Mouse (Mus musculus) left cerebral cortex, postnatal 25 days (tissue): ENCODE results near the gene Arhgef19. TPM values are rescaled to one million over a fixed set of nuclear protein-coding genes. Genes with fewer than 3 reads are reported as not detected.

Source experiments
- DNase-seq, 2 experiments: peaks; one replicate each; pipeline ENCODE4 v3.0.0; 2022; ENCODE audit warnings: low spot score in 2 of 2, mixed read lengths in 1 of 2
- intact Hi-C: fragments of 180-260 bp; cut with DNase I; formaldehyde crosslinking; loops from one replicate; pipeline ENCODE4 v1.15.1; 2025
- total RNA-seq, 2 experiments: library from RNA; stranded (reverse); gene quantifications; 2 replicates each; pipeline ENCODE4 v1.2.3; 2021

Gene Arhgef19
- total RNA-seq, 2 experiments from 2014 or later, result 15.1 to 16.3 TPM

- intact Hi-C loops, result no loop called here
- no peak for DNase-seq
Measured at GRCm38 (mm10) chr4:141259413-141259812, 20.1 kb downstream of the Arhgef19 start.

GRCm38 (mm10) chr4:141260007-141260723 is 20.9 kb downstream of the Arhgef19 start:
- intact Hi-C loops, result no loop called here
- DNase-seq, result no peak

GRCm38 (mm10) chr4:141262906-141263637 is 23.8 kb downstream of the Arhgef19 start:
- intact Hi-C loops, result no loop called here
- no peak for DNase-seq

- intact Hi-C loops, result loop anchor here (5.0 kb wide), 1 partner anchor 54 kb away; the partner anchor contains the start of gene Rsg1
Measured at GRCm38 (mm10) chr4:141265979-141266637, 26.8 kb downstream of the Arhgef19 start.

GRCm38 (mm10) chr4:141267250-141267649 is 28.0 kb downstream of the Arhgef19 start:
- intact Hi-C loops, result loop anchor here (5.0 kb wide), 1 partner anchor 55 kb away; the partner anchor contains the start of gene Rsg1
- DNase-seq, result no peak

More at GRCm38 (mm10) chr4:141265979-141266637, 26.8 kb downstream of the Arhgef19 start:
- no peak for DNase-seq

- intact Hi-C loops, result loop anchor here (5.0 kb wide), 1 partner anchor 56 kb away; the partner anchor contains the start of gene Rsg1
- DNase-seq, result peak; percentile 51 to 89
Measured at GRCm38 (mm10) chr4:141267837-141268236, 28.5 kb downstream of the Arhgef19 start.

- intact Hi-C loops, result loop anchor here (5.0 kb wide), 1 partner anchor 56 kb away; the partner anchor contains the start of gene Rsg1
Measured at GRCm38 (mm10) chr4:141268350-141268749, 29.1 kb downstream of the Arhgef19 start.

GRCm38 (mm10) chr4:141269080-141269479 is 29.8 kb downstream of the Arhgef19 start:
- no peak for DNase-seq
- intact Hi-C loops, result loop anchor here (5.0 kb wide), 1 partner anchor 57 kb away; the partner anchor contains the start of gene Rsg1

More at GRCm38 (mm10) chr4:141268350-141268749, 29.1 kb downstream of the Arhgef19 start:
- no peak for DNase-seq

- intact Hi-C loops, result loop anchor here (5.0 kb wide), 1 partner anchor 123 kb away; the partner anchor contains the start of gene Fbxo42
Measured at GRCm38 (mm10) chr4:141270201-141270940, 31.1 kb downstream of the Arhgef19 start.

GRCm38 (mm10) chr4:141271228-141271627 is 31.9 kb downstream of the Arhgef19 start:
- no peak for DNase-seq
- intact Hi-C loops, result loop anchor here (5.0 kb wide), 1 partner anchor 124 kb away; the partner anchor contains the start of gene Fbxo42

More at GRCm38 (mm10) chr4:141270201-141270940, 31.1 kb downstream of the Arhgef19 start:
- no peak for DNase-seq

- intact Hi-C loops, result loop anchor here (5.0 kb wide), 1 partner anchor 124 kb away; the partner anchor contains the start of gene Fbxo42
- DNase-seq, result no peak
Measured at GRCm38 (mm10) chr4:141271721-141272120, 32.4 kb downstream of the Arhgef19 start.

GRCm38 (mm10) chr4:141272878-141273277 is 33.6 kb downstream of the Arhgef19 start:
- intact Hi-C loops, result loop anchor here (1.0 to 5.0 kb wide), 2 partner anchors 90 to 126 kb away; partner anchors contain the start of gene Fbxo42
- no peak for DNase-seq

- intact Hi-C loops, result loop anchor here (1.0 to 5.0 kb wide), 2 partner anchors 90 to 126 kb away; partner anchors contain the start of gene Fbxo42
- DNase-seq, result peak; percentile 61 to 74
Measured at GRCm38 (mm10) chr4:141273296-141273695, 34.0 kb downstream of the Arhgef19 start.

- no peak for DNase-seq
- intact Hi-C loops, result loop anchor here (5.0 kb wide), 1 partner anchor 127 kb away; the partner anchor contains the start of gene Fbxo42
Measured at GRCm38 (mm10) chr4:141274485-141275341, 35.4 kb downstream of the Arhgef19 start.

- DNase-seq, result no peak
- intact Hi-C loops, result no loop called here
Measured at GRCm38 (mm10) chr4:141277157-141277556, 37.9 kb downstream of the Arhgef19 start.

GRCm38 (mm10) chr4:141278154-141278553 is 38.9 kb downstream of the Arhgef19 start:
- no peak for DNase-seq
- intact Hi-C loops, result no loop called here

GRCm38 (mm10) chr4:141279327-141279726 is 40.0 kb downstream of the Arhgef19 start:
- no peak for DNase-seq
- intact Hi-C loops, result no loop called here

GRCm38 (mm10) chr4:141279783-141280182 is 40.5 kb downstream of the Arhgef19 start:
- intact Hi-C loops, result no loop called here
- no peak for DNase-seq
